Mouse (Mus musculus): ENCODE data around the gene Ear14. TPM values are rescaled to one million over a fixed set of nuclear protein-coding genes. Genes with fewer than 3 reads are reported as not detected.

Ear14 gene
- not detected for polyA plus RNA-seq (2017; shearing (Covaris generic))

GRCm38 (mm10) chr14:51203115-51203514 is at the start of gene Ear14:
Gene Ear14, plus strand, starts transcription at chr14:51203391.

GRCm38 (mm10) chr14:51161976-51162375 is 41.2 kb upstream of the Ear14 start, which contains the start of gene Rnase2b:
Gene Rnase2b, plus strand, starts transcription at chr14:51162260.

GRCm38 (mm10) chr14:51199098-51200023 is 3.8 kb upstream of the Ear14 start, which contains the start of gene Ang2:
Gene Ang2, minus strand, starts transcription at chr14:51199148.

Other genes starting within 250 kb of the Ear14 start
- 0.83 TPM for gene Pnp2, start 247.4 kb upstream of the Ear14 start, polyA plus RNA-seq (2017; shearing (Covaris generic))
- not detected for gene Rnase10, start 195.6 kb upstream of the Ear14 start, polyA plus RNA-seq (2017; shearing (Covaris generic))
- gene Rnase9, start 161.5 kb upstream of the Ear14 start, polyA plus RNA-seq (2017; shearing (Covaris generic)), result not detected
- not detected for gene Rnase11, start 153.2 kb upstream of the Ear14 start, polyA plus RNA-seq (2017; shearing (Covaris generic))
- gene Rnase12, start 145.7 kb upstream of the Ear14 start, polyA plus RNA-seq (2017; shearing (Covaris generic)), result not detected
- not detected for gene Olfr750, start 129.0 kb upstream of the Ear14 start, polyA plus RNA-seq (2017; shearing (Covaris generic))
- gene Rnase4, start 112.3 kb upstream of the Ear14 start, polyA plus RNA-seq (2017; shearing (Covaris generic)), result 22.8 TPM
- gene Ang, start 112.2 kb upstream of the Ear14 start, polyA plus RNA-seq (2017; shearing (Covaris generic)), result 4.4 TPM
- gene Eddm3b, start 89.0 kb upstream of the Ear14 start, polyA plus RNA-seq (2017; shearing (Covaris generic)), result not detected
- 1.2 TPM for gene Rnase6, start 79.5 kb upstream of the Ear14 start, polyA plus RNA-seq (2017; shearing (Covaris generic))
- gene Rnase1, start 56.6 kb upstream of the Ear14 start, polyA plus RNA-seq (2017; shearing (Covaris generic)), result not detected
- not detected for gene Rnase2b, start 41.1 kb upstream of the Ear14 start, polyA plus RNA-seq (2017; shearing (Covaris generic))
- not detected for gene Ang2, start 4.2 kb upstream of the Ear14 start, polyA plus RNA-seq (2017; shearing (Covaris generic))
- not detected for gene Rnase2a, start 52.7 kb downstream of the Ear14 start, polyA plus RNA-seq (2017; shearing (Covaris generic))
- gene Gm7247, start 158.4 kb downstream of the Ear14 start, polyA plus RNA-seq (2017; shearing (Covaris generic)), result not detected
- gene Vmn2r88, start 207.4 kb downstream of the Ear14 start, polyA plus RNA-seq (2017; shearing (Covaris generic)), result not detected
- not detected for gene Vmn2r89, start 248.5 kb downstream of the Ear14 start, polyA plus RNA-seq (2017; shearing (Covaris generic))

Measured in activated CD4-positive, CD25-positive, alpha-beta regulatory T cell, adult 9 weeks (primary cell).